9 mouse cellular contexts compared by ENCODE assay signal in genomic region chrX:16766156-16766555, GRCm38 (mm10). TPM values are rescaled to one million over a fixed set of nuclear protein-coding genes. Genes with fewer than 3 reads are reported as not detected.
DNase-seq lines count a peak whose midpoint lies in the region; ATAC-seq and TF ChIP-seq lines count a peak whose summit lies in the region.
"Had no signal": no experiment of that assay in that cellular context is flagged by ENCODE, and none has a peak within 500 bp of the region (broad histone marks: within the 10 kb centered on the region; RNA-seq: fewer than 3 reads in every experiment).

No protein-coding gene starts in this region.

- H3K9me3 ChIP-seq in stomach, postnatal 0 days (ENCODE audit: control insufficient read depth, low read length), result no peaks in the 10 kb centered on the region
- H3K9me3 ChIP-seq: embryonic facial prominence, embryonic 15.5 days had no signal

- no peak overlapping the region for H3K27ac ChIP-seq in heart, adult 2 months
- no peak overlapping the region for H3K27ac ChIP-seq in stomach, postnatal 0 days (replicated peaks)
- H3K27ac ChIP-seq: embryonic facial prominence, embryonic 15.5 days had no signal

- no peaks in the 10 kb centered on the region for H3K79me2 ChIP-seq in heart, adult 2 months (replicated peaks; ENCODE audit: control insufficient read depth, insufficient read depth, low read length)

- intact Hi-C loops in heart, adult 2 months (cut with DNase I), result loop anchor here (5.0 kb wide), 1 partner anchor 91 kb away; no protein-coding TSS in a partner anchor

- TF ChIP-seq EP300 in heart, adult 2 months (IDR thresholded peaks at IDR 0.05; ENCODE audit: insufficient read depth, low read depth, low read length), result no peak
- no peak for TF ChIP-seq EP300 in stomach, postnatal 0 days (optimal IDR thresholded peaks at IDR 0.05)

- 69% methylated on average over 4 of the region's 4 CpGs for WGBS in heart, adult 2 months
- 61% methylated on average over 4 of the region's 4 CpGs for WGBS in stomach, postnatal 0 days

- peak; percentile 58 for TF ChIP-seq CTCF in heart, adult 2 months (IDR thresholded peaks at IDR 0.05)
- peak; percentile 69 for TF ChIP-seq CTCF in stomach, postnatal 0 days (IDR thresholded peaks at IDR 0.05; ENCODE audit: low read depth)

- no peak overlapping the region for H3K4me3 ChIP-seq in heart, adult 2 months
- no peak overlapping the region for H3K4me3 ChIP-seq in stomach, postnatal 0 days (ENCODE audit: low read depth, low read length)
- H3K4me3 ChIP-seq: embryonic facial prominence, embryonic 15.5 days had no signal

- no peaks in the 10 kb centered on the region for H3K36me3 ChIP-seq in heart, adult 2 months (ENCODE audit: control insufficient read depth, insufficient read depth, low read length)
- H3K36me3 ChIP-seq in stomach, postnatal 0 days (ENCODE audit: control insufficient read depth, insufficient read depth, low read length), result no peaks in the 10 kb centered on the region
- H3K36me3 ChIP-seq: embryonic facial prominence, embryonic 15.5 days had no signal

- no peaks in the 10 kb centered on the region for H3K27me3 ChIP-seq in heart, adult 2 months (ENCODE audit: control insufficient read depth, insufficient read depth, low read length)
- no peaks in the 10 kb centered on the region for H3K27me3 ChIP-seq in stomach, postnatal 0 days (ENCODE audit: control insufficient read depth, insufficient read depth, low read length)
- H3K27me3 ChIP-seq: embryonic facial prominence, embryonic 15.5 days had no signal

- no peaks in the 10 kb centered on the region for H3K4me1 ChIP-seq in heart, adult 2 months (ENCODE audit: control insufficient read depth, insufficient read depth, low read length)
- H3K4me1 ChIP-seq in stomach, postnatal 0 days (replicated peaks; ENCODE audit: control insufficient read depth, insufficient read depth), result no peaks in the 10 kb centered on the region
- H3K4me1 ChIP-seq: embryonic facial prominence, embryonic 15.5 days had no signal

- no peak for DNase-seq in heart, adult 2 months
- DNase-seq in heart, adult 8-10 months (ENCODE audit: low spot score), result no peak
- peak; percentile 11 for DNase-seq in right cerebral cortex, adult 18-20 months
- DNase-seq in right cerebral cortex, postnatal 14 days, result no peak
- peak; percentile 9 to 29 for DNase-seq in layer of hippocampus, postnatal 10 days (ENCODE audit: low spot score in 2 of 2)
- peak; percentile 16 for DNase-seq in stomach, postnatal 0 days (ENCODE audit: low spot score)
- DNase-seq in adrenal gland, adult 8-10 months, result no peak

- ATAC-seq in stomach, postnatal 0 days (ENCODE audit: low FRiP score, low TSS enrichment), result no peak
- ATAC-seq in activated CD4-positive, CD25-positive, alpha-beta regulatory T cell, adult 4 months, result no peak

- no peak overlapping the region for H3K4me2 ChIP-seq in stomach, postnatal 0 days (replicated peaks; ENCODE audit: low read depth)
- H3K4me2 ChIP-seq: embryonic facial prominence, embryonic 15.5 days had no signal

- no peak overlapping the region for H3K9ac ChIP-seq in heart, adult 2 months (ENCODE audit: low read depth, low read length)
- H3K9ac ChIP-seq in stomach, postnatal 0 days (ENCODE audit: low read length), result no peak overlapping the region
- H3K9ac ChIP-seq: embryonic facial prominence, embryonic 15.5 days had no signal

- TF ChIP-seq POLR2A in heart, adult 2 months (IDR thresholded peaks at IDR 0.05; ENCODE audit: insufficient read depth, low read depth, low read length), result no peak

RNA-seq across cellular contexts. Expression of gene Maob, which starts 51.0 kb away (rescaled TPM):
- 10 to 100 TPM; 34.8 to 50.7 TPM for total RNA-seq in heart, adult 2 months (2021)
- polyA plus RNA-seq in heart, adult 2 months (2012; rRNA removed), result 26.5 and 59.2 TPM in 2 replicates
- total RNA-seq in heart, adult 8-10 months (2022), result 10 to 100 TPM; 39.5 to 63.2 (median 51.7) TPM
- 1 to 10 TPM; 9.0 to 9.7 TPM for total RNA-seq in layer of hippocampus, postnatal 10 days (2021)
- 17.0 and 18.9 TPM in 2 replicates for polyA plus RNA-seq in stomach, postnatal 0 days (2015; fragmentation: Nextera tagmentation; extraction: Ambion mirVana)
- 10 to 100 TPM; 20.3 to 29.6 (median 21.9) TPM for total RNA-seq in adrenal gland, adult 8-10 months (2022)
- not detected for polyA plus RNA-seq in activated CD4-positive, CD25-positive, alpha-beta regulatory T cell, adult 4 months (2017; shearing (Covaris generic))

Comparison
In these comparisons a context has a peak if more than half of its experiments do, and no peak if none do; other contexts are left out.
1. DNase-seq: peak in right cerebral cortex, adult 18-20 months (single experiment), layer of hippocampus, postnatal 10 days (2 of 2) and stomach, postnatal 0 days (single experiment); none in heart, adult 2 months (0 of 2), heart, adult 8-10 months (single experiment), right cerebral cortex, postnatal 14 days (single experiment) and adrenal gland, adult 8-10 months (single experiment).